Comparison of ENCODE assay signal across 16 mouse cellular contexts in genomic region chr3:21606846-21607245, GRCm38 (mm10).
"Had no signal": no experiment of that assay in that cellular context is flagged by ENCODE, and none has a peak within 500 bp of the region (broad histone marks: within the 10 kb centered on the region; RNA-seq: fewer than 3 reads in every experiment).

No protein-coding gene starts in this region.

- DNase-seq: heart, postnatal 10 days; heart, postnatal 14 days; heart, postnatal 36 days; heart, postnatal 4 days; kidney, adult 11 months; kidney, adult 18-20 months; kidney, adult 2 months; kidney, adult 8-10 months; kidney, adult 9 months; kidney, postnatal 10 days; kidney, postnatal 14 days; kidney, postnatal 25 days; kidney, postnatal 36 days; kidney, postnatal 4 days; layer of hippocampus, adult 9-11 months; layer of hippocampus, postnatal 36 days had no signal
